Mouse (Mus musculus) E14TG2a.4 (cell line): ENCODE data around the gene Ap3d1.
A peak's percentile ranks its signal among the peaks of the same experiment; 100 is the strongest.

Source experiments
- CTCF ChIP-seq: conservative IDR thresholded peaks from 2 replicates; pipeline ENCODE4 v1.5.1; 2014; ENCODE audit warnings: low read length
- NANOG ChIP-seq: IDR thresholded peaks from 2 replicates; pipeline ENCODE4 v1.6.1; 2014; ENCODE audit warnings: borderline replicate concordance, low read length, mixed read lengths
- POU5F1 ChIP-seq: IDR thresholded peaks from 2 replicates; pipeline ENCODE4 v1.6.1; 2014; ENCODE audit warnings: low read length, borderline replicate concordance

GRCm38 (mm10) chr10:80751188-80751832, 9.2 kb upstream of the Ap3d1 start:
- TF ChIP-seq NANOG: no peak
- TF ChIP-seq CTCF: peak; percentile 20
- TF ChIP-seq POU5F1: no peak
